Mouse (Mus musculus) hindbrain, embryonic 13.5 days (tissue): ENCODE results near the gene Akr1a1. TPM values are rescaled to one million over a fixed set of nuclear protein-coding genes. Genes with fewer than 3 reads are reported as not detected.
A peak's percentile ranks its signal among the peaks of the same experiment; 100 is the strongest.

ENCODE experiments used
- ATAC-seq: fragments of 200-750 bp; cut with Nextera tagmentation; 2 replicates; pipeline ENCODE4 v1.8.0; 2017; ENCODE audit warnings: moderate TSS enrichment; ENCODE audit not compliant: low FRiP score
- H3K27ac ChIP-seq: fragments of 300-500 bp; sonication (generic); 2 replicates; pipeline ENCODE4 v1.5.1; 2015; ENCODE audit warnings: inconsistent platforms, mild to moderate bottlenecking, moderate library complexity
- H3K27me3 ChIP-seq: fragments of 300-500 bp; sonication (generic); 2 replicates; pipeline ENCODE4 v1.6.1; 2015; ENCODE audit warnings: mild to moderate bottlenecking, inconsistent platforms
- H3K36me3 ChIP-seq: fragments of 300-500 bp; sonication (generic); 2 replicates; pipeline ENCODE4 v1.6.1; 2015; ENCODE audit warnings: mild to moderate bottlenecking, inconsistent platforms
- H3K4me1 ChIP-seq: fragments of 300-500 bp; sonication (generic); replicated peaks from 2 replicates; pipeline ENCODE4 v1.6.1; 2015; ENCODE audit warnings: inconsistent platforms
- H3K4me2 ChIP-seq: fragments of 300-500 bp; sonication (generic); 2 replicates; pipeline ENCODE4 v1.6.1; 2015; ENCODE audit warnings: inconsistent platforms, mild to moderate bottlenecking, moderate library complexity
- H3K4me3 ChIP-seq: fragments of 300-500 bp; sonication (generic); 2 replicates; pipeline ENCODE4 v1.5.1; 2015; ENCODE audit warnings: mild to moderate bottlenecking, inconsistent platforms
- H3K9ac ChIP-seq: fragments of 300-500 bp; sonication (generic); 2 replicates; pipeline ENCODE4 v1.6.1; 2015; ENCODE audit warnings: mild to moderate bottlenecking, inconsistent platforms
- H3K9me3 ChIP-seq: fragments of 300-500 bp; sonication (generic); 2 replicates; pipeline ENCODE4 v1.6.1; 2016; ENCODE audit warnings: inconsistent platforms
- WGBS: fragments of 180-500 bp; shearing (Covaris S2); methylation state at CpG from one replicate; pipeline ENCODE4 v1.1.7; 2015; 5-methylcytosine and 5-hydroxymethylcytosine counted together
- polyA plus RNA-seq: library from polyadenylated mRNA; unstranded; fragments of >200 nt; fragmentation: Nextera tagmentation; extraction: Ambion mirVana; gene quantifications from 2 replicates; pipeline ENCODE4 v1.2.1, GENCODE M21; 2015

Akr1a1 gene
- polyA plus RNA-seq, 1 experiment from 2014 or later = 666 TPM

DNA sequence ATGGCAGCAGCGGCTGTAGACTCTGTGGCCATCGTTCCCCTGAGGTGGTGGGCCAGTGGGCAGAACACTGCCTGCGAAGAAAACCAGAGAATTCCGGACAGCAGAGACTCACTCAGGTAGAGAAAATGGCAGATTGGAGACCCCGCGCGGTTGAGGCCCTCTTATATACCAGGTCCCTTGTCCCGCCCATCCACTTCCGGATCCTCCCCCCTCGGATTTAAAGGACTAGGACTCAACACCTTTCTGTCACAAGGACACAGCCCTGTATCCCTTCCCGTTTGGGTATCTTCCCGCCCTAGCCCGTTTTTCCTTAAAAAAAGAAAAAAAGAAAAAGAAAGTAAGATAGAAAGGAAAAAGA is 24.1 kb downstream of the Akr1a1 start:
- peak overlapping the region; percentile 93 for H3K9ac ChIP-seq
- H3K27me3 ChIP-seq = no peaks in the 10 kb centered on the region
- H3K4me3 ChIP-seq = peak overlapping the region; percentile 98
- peak overlapping the region; percentile 73 for H3K4me2 ChIP-seq
- H3K36me3 ChIP-seq = peaks cover 6% of the 10 kb centered on the region
- WGBS = under 1% methylated on average over 13 of the region's 13 CpGs
- peak overlapping the region; percentile 96 for H3K27ac ChIP-seq
- H3K9me3 ChIP-seq = no peaks in the 10 kb centered on the region
- peak; percentile 96 for ATAC-seq
- peaks cover 23% of the 10 kb centered on the region for H3K4me1 ChIP-seq

- Histone ChIP-seq H3K4me3 (peak overlapping the region; percentile 98), H3K27me3 (no peaks in the 10 kb centered on the region), H3K27ac (peak overlapping the region; percentile 96), H3K4me2 (peak overlapping the region; percentile 73), H3K4me1 (peaks cover 23% of the 10 kb centered on the region), H3K9ac (peak overlapping the region; percentile 93), H3K9me3 (no peaks in the 10 kb centered on the region), H3K36me3 (peaks cover 1% of the 10 kb centered on the region)
- peak; percentile 73 for ATAC-seq
- under 1% methylated on average over 45 of the region's 53 CpGs for WGBS
Measured at GRCm38 (mm10) chr4:116626658-116627358, 24.7 kb downstream of the Akr1a1 start.

- Histone ChIP-seq H3K9ac (no peak overlapping the region), H3K4me3 (no peak overlapping the region), H3K27me3 (no peaks in the 10 kb centered on the region), H3K36me3 (peaks cover 15% of the 10 kb centered on the region), H3K4me2 (no peak overlapping the region; the same call in 1 of the 2 replicates), H3K9me3 (no peaks in the 10 kb centered on the region), H3K4me1 (peaks cover 23% of the 10 kb centered on the region), H3K27ac (no peak overlapping the region)
- no peak for ATAC-seq
- 96% methylated on average over 4 of the region's 4 CpGs for WGBS
Measured at GRCm38 (mm10) chr4:116624831-116625230, 26.6 kb downstream of the Akr1a1 start.

DNA sequence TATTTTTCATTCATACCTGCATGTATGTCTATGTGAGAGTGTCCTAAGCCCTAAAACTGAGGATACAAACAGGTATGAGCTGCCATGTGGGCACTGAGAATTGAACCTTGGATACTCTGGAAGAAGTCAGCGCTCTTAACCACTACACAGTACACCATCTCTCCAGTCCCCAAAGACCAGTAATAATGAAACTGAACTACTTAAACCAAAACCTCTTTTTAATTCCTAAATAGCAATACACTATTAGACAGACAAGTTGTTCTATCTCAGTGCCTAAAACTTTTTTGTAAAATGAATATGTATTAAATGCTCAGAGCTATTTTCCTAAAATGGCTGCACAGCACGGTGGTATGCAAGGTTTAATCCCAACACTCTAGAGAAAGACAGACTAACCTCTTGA is 36.2 kb downstream of the Akr1a1 start:
- Histone ChIP-seq H3K9me3 (no peaks in the 10 kb centered on the region), H3K27ac (no peak overlapping the region), H3K36me3 (peaks cover 57% of the 10 kb centered on the region), H3K4me1 (no peaks in the 10 kb centered on the region), H3K4me2 (no peak overlapping the region), H3K9ac (no peak overlapping the region), H3K27me3 (no peaks in the 10 kb centered on the region), H3K4me3 (no peak overlapping the region)
- no peak for ATAC-seq
- 97% methylated on average over 2 of the region's 2 CpGs for WGBS

DNA sequence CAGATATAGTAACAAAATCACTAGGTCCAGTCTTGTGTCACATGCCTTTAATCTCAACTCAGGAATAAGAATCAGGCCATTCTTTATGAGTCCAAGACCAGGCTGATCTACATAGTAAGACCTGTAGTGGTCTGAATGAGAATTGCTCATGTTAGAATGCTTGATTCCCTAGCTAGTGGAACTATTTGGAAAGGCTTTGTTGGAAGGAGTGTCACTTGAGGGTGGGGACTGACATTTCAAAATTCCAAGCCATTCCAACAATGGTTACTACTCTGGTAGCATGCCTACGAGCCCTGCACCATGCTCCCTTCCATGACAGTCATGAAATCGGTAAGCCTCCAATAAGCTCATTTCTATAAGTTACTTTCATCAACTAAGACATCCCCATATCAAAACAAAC is 38.9 kb downstream of the Akr1a1 start:
- no peak for ATAC-seq
- H3K4me1 ChIP-seq = no peaks in the 10 kb centered on the region

GRCm38 (mm10) chr4:116596978-116597881 is 54.2 kb downstream of the Akr1a1 start:
- Histone ChIP-seq H3K4me2 (peak overlapping the region; percentile 77), H3K4me3 (peak overlapping the region; percentile 70), H3K9me3 (no peaks in the 10 kb centered on the region), H3K36me3 (peaks cover 49% of the 10 kb centered on the region), H3K27ac (peak overlapping the region; percentile 85), H3K4me1 (peaks cover 20% of the 10 kb centered on the region), H3K27me3 (no peaks in the 10 kb centered on the region), H3K9ac (peak overlapping the region; percentile 81)
- WGBS = 1% methylated on average over 50 of the region's 50 CpGs
- ATAC-seq = peak; percentile 98

More for the DNA sequence above, 38.9 kb downstream of the Akr1a1 start:
- Histone ChIP-seq H3K9me3 (no peaks in the 10 kb centered on the region), H3K27ac (no peak overlapping the region), H3K4me2 (no peak overlapping the region), H3K9ac (no peak overlapping the region), H3K4me3 (no peak overlapping the region), H3K36me3 (peaks cover 60% of the 10 kb centered on the region), H3K27me3 (no peaks in the 10 kb centered on the region)
- 96% methylated on average over 2 of the region's 2 CpGs for WGBS

GRCm38 (mm10) chr4:116596379-116596778 is 55.1 kb downstream of the Akr1a1 start, which contains the start of gene Ccdc17:
TSS of gene Ccdc17 (plus strand) at chr4:116596654.
- H3K9ac ChIP-seq = peak within 1 kb of the TSS; percentile 81
- H3K36me3 ChIP-seq = peaks cover 49% of the 10 kb centered on the region
- H3K4me1 ChIP-seq = peaks cover 20% of the 10 kb centered on the region
- no peak for ATAC-seq
- 26% methylated on average over 5 of the region's 5 CpGs for WGBS
- H3K4me3 ChIP-seq = peak within 1 kb of the TSS; percentile 70
- no peaks in the 10 kb centered on the region for H3K27me3 ChIP-seq
- H3K27ac ChIP-seq = peak within 1 kb of the TSS; percentile 85
- no peaks in the 10 kb centered on the region for H3K9me3 ChIP-seq
- H3K4me2 ChIP-seq = peak within 1 kb of the TSS; percentile 77

DNA sequence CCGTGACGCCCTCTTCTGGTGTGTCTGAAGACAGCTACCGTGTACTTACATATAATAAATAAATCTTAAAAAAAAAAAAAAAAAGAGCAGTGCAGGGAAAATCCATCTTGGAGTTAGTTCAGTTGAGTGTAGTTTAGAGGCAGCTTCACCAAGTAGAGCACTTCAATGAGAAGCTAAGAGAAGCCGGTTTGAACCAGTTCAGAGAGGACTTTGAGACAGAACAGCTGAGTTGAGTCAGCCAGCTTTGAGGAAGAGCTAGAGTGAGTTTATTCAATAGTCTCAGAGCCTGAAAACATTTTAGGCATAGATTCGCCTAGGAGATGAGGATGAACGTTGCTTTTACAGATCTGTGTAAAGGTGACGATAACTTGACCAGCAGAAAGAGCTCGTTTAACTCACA is 55.7 kb downstream of the Akr1a1 start:
- Histone ChIP-seq H3K27ac (no peak overlapping the region), H3K9ac (no peak overlapping the region), H3K27me3 (no peaks in the 10 kb centered on the region), H3K4me3 (no peak overlapping the region), H3K36me3 (peaks cover 49% of the 10 kb centered on the region), H3K4me2 (no peak overlapping the region), H3K9me3 (no peaks in the 10 kb centered on the region), H3K4me1 (peaks cover 20% of the 10 kb centered on the region)
- no peak for ATAC-seq
- 82% methylated on average over 8 of the region's 8 CpGs for WGBS

Other genes starting within 250 kb of the Akr1a1 start
- gene Mast2, start 187.5 kb downstream of the Akr1a1 start, polyA plus RNA-seq = 35.3 and 39.4 TPM in 2 replicates
- 12.3 and 14.0 TPM in 2 replicates for gene Ipp, start 144.1 kb downstream of the Akr1a1 start, polyA plus RNA-seq
- gene Tmem69, start 95.7 kb downstream of the Akr1a1 start, polyA plus RNA-seq = 25.0 and 27.5 TPM in 2 replicates
- gene Gpbp1l1, start 94.0 kb downstream of the Akr1a1 start, polyA plus RNA-seq = 18.1 and 18.5 TPM in 2 replicates
- 4.8 and 5.4 TPM in 2 replicates for gene Ccdc17, start 55.0 kb downstream of the Akr1a1 start, polyA plus RNA-seq
- gene Nasp, start 23.7 kb downstream of the Akr1a1 start, polyA plus RNA-seq = 109 and 110 TPM in 2 replicates
- 475 TPM in 2 replicates for gene Prdx1, start 33.9 kb upstream of the Akr1a1 start, polyA plus RNA-seq
- gene Mmachc, start 56.7 kb upstream of the Akr1a1 start, polyA plus RNA-seq = 24.3 and 29.7 TPM in 2 replicates
- 16.6 and 19.3 TPM in 2 replicates for gene Ccdc163, start 56.8 kb upstream of the Akr1a1 start, polyA plus RNA-seq
- gene Tesk2, start 69.3 kb upstream of the Akr1a1 start, polyA plus RNA-seq = 3.2 and 3.7 TPM in 2 replicates
- gene Toe1, start 156.0 kb upstream of the Akr1a1 start, polyA plus RNA-seq = 29.2 and 29.9 TPM in 2 replicates
- 8.9 and 9.0 TPM in 2 replicates for gene Mutyh, start 156.0 kb upstream of the Akr1a1 start, polyA plus RNA-seq
- 0.88 and 1.2 TPM in 2 replicates for gene Hpdl, start 170.0 kb upstream of the Akr1a1 start, polyA plus RNA-seq
- 8.5 and 8.9 TPM in 2 replicates for gene Zswim5, start 225.7 kb upstream of the Akr1a1 start, polyA plus RNA-seq